Mouse (Mus musculus) E14TG2a.4 (cell line): ENCODE measurements at regions not wholly inside any gene's neighbourhood (a gene's known extent, or its start where the extent isn't known, plus 50 kb on each side); places are given as distances from the start of the nearest gene placed in this dataset.
A peak's percentile ranks its signal among the peaks of the same experiment; 100 is the strongest.

Experiments
- CTCF ChIP-seq: conservative IDR thresholded peaks from 2 replicates; pipeline ENCODE4 v1.5.1; 2014; ENCODE audit warnings: low read length
- POU5F1 ChIP-seq: IDR thresholded peaks from 2 replicates; pipeline ENCODE4 v1.6.1; 2014; ENCODE audit warnings: low read length, borderline replicate concordance

DNA sequence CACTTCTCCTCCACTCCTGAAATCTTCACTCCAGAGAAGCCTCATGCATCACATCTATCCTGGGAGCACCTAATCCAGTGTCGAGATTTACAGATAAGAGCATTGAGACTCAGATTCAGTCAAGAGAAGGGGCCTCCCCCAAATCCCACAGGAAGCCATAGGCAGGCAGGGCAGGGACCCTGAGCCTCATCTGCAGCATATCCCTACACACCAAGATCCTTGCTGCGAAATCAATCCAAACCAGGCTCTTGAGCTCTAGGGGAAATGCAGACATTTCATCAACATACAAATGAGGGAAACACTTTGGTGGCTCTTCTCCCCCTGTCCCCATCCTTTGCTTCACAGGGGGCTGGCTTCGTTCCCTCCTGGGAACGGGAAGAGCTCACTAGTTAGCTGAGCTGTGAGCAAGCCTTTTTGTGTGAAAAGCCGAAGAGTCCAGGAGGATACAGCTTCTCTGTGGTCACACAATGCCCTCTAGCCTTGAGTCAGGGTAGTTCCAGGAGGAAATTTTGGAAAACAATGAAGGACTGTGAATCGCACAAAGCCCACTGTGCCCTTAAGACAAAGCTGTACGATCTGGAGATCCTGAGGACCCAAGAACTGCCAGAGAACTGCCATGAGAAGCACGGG is 91.7 kb downstream of the Tmem114 start:
- TF ChIP-seq CTCF: 0 out of 2 replicates have a peak, but pooled peaks have one; percentile 11
- TF ChIP-seq POU5F1: no peak
